Mouse (Mus musculus): ENCODE results near the gene Fate1.
"Not testable (repeated sequence)": the region's sequence is repeated elsewhere in the genome, so short reads cannot be mapped to it uniquely, and the experiment has no call there.

The Fate1 gene

GRCm38 (mm10) chrX:71972686-71973085, at the start of gene Fate1:
TSS of gene Fate1 (plus strand) at chrX:71972986.
- no peak for DNase-seq (ENCODE audit: low read depth)

- DNase-seq (ENCODE audit: low read depth): peak; percentile 55
These were observed 26.2 kb upstream of the Fate1 start for GRCm38 (mm10) chrX:71946631-71947030.

DNA sequence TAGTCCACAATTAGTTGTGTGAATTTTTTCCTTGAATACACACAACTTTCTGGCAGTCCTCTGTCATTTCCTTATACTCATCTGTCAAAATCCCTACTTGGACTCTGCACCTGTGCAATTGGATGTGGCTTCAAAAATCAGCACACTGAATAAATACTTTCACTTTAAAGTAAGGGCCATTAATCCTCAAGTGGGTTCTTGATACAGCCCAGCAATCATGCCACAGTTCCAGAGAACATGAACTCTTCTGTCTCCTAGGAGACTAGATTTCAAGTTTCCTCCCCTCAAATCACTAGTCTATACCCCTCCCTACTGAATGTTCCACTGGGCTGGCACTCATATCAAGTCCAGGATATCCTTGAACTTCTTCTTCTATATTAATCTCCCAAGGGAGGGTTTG, 14.4 kb upstream of the Fate1 start:
- DNase-seq (ENCODE audit: low read depth): no peak

DNA sequence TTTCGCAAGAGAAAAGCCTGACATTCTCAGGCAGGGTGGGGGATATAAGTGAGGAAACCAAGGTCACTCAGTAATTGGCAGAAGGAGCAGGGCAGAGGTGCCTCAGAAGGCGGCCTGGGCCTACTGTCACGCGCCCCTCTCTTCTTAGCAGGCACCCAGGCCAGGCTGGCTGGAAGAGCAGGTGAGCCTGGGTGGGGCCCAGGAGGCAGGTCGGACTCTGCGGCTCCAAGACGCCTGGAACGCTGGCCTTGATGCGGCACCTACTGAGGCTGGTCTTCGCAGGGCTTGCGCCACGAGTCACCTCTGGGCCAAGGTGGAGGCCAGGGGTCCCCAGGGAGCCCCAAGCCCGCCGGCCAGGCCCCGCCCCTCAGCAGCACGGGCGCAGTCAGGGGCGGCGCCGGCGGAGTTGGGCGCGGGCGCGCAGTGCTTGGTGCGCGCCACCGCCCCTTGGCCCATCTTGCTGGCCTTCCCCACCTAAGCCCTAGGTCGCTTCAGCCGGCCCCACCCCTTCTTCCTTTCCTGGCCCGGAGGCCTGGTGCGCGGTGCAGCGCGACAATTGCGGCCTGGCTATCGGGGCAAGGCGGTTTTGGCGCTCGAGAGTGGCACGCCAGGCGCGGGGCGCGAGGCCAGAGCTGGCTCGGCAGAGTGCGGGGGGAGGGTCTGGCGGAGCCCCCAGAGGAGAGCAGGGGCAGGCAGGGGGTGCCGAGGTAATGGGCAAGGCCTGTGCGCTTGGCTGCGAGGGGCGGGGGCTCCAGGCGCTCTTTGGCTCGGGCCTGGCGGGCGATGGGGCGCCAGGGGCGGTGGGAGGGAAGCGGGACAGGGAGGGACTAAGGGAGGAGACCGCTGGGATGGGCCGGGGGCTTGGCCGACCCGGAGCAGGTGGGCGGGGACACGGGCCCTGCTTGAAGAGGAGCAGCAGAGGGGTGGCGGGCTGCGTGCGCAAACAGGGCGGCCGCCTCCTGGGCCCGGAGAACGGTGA, 10.4 kb upstream of the Fate1 start, which contains the start of gene Prrg3:
TSS of gene Prrg3 (plus strand) at position 552 of the 979 bp plus-strand sequence.
- no peak for DNase-seq (ENCODE audit: low read depth)

- DNase-seq (ENCODE audit: low read depth): no peak
These were observed 9.4 kb upstream of the Fate1 start for GRCm38 (mm10) chrX:71963275-71963912.

GRCm38 (mm10) chrX:71968216-71968615, 4.6 kb upstream of the Fate1 start:
- DNase-seq (ENCODE audit: low read depth): no peak

- DNase-seq (ENCODE audit: low read depth): no peak
These were observed 4.0 kb upstream of the Fate1 start for GRCm38 (mm10) chrX:71968816-71969215.

- no peak for DNase-seq (ENCODE audit: low read depth)
These were observed 1.5 kb upstream of the Fate1 start for GRCm38 (mm10) chrX:71971325-71971724.

DNA sequence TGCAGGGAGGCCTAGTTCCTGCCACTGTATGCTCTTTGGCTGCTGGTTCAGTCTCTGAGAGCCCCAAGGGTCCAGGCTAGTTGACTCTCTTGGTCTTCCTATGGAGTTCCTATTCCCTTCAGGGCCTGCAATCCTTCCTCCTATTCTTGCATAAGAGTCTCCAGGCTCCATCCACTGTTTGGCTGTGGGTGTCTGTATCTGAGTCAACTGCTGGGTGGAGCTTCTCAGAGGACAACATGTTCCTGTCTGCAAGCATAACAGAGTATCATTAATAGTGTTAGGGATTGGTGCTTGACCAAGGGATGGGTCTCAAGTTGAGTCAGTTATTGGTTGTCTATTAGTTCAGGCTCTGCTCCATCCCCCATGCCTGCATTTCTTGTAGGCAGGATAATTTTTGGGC, 4.9 kb downstream of the Fate1 start:
- not testable (repeated sequence) for DNase-seq (ENCODE audit: low read depth)

DNA sequence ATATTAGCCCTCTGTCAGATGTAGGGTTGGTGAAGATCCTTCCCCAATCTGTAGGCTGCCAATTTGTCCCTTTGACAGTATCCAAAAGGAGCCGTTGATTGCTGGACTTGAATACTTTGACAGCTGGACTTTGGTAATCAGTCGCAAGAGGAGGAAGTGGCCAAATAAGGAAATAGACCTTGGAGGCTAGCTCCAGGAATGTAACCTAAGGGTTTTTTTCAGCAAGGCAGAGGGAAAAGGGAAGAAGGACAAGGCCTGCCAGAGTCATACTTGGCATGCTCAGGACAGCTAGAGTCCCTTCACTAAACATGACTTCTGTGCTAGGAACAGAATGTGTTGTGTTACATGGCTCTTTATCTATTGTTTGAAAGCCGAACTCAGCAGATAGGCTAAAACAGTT, 7.7 kb downstream of the Fate1 start:
- no peak for DNase-seq (ENCODE audit: low read depth)

- DNase-seq (ENCODE audit: low read depth): no peak
These were observed 8.5 kb downstream of the Fate1 start for GRCm38 (mm10) chrX:71981322-71981721.

- DNase-seq (ENCODE audit: low read depth): no peak
These were observed 10.4 kb downstream of the Fate1 start for GRCm38 (mm10) chrX:71983205-71983604.

DNA sequence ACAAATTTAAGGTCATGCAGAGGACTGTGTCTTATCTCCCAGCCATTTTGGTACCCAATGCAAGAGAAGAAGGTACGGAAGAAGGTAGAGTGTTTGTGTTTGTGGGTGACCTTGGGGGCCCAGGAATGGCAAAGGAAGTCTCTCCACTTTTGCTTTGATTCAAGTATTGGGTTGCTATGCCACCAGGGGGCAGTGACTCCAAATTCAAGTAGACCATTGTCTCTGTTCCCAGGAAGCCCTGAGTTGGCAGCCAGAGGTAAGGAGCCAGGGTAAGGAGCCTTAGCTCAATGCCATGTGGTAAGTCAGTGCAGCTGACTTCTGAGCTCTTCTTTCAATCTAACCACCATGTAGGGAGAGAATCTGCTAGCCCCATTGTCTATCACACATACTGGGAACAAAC, 11.0 kb downstream of the Fate1 start:
- no peak for DNase-seq (ENCODE audit: low read depth)

GRCm38 (mm10) chrX:71991549-71991948, 18.8 kb downstream of the Fate1 start, which contains the start of gene Cnga2:
TSS of gene Cnga2 (plus strand) at chrX:71991849.
- DNase-seq (ENCODE audit: low read depth): no peak

- DNase-seq (ENCODE audit: low read depth): no peak
These were observed 23.2 kb downstream of the Fate1 start for GRCm38 (mm10) chrX:71995972-71996371.

DNA sequence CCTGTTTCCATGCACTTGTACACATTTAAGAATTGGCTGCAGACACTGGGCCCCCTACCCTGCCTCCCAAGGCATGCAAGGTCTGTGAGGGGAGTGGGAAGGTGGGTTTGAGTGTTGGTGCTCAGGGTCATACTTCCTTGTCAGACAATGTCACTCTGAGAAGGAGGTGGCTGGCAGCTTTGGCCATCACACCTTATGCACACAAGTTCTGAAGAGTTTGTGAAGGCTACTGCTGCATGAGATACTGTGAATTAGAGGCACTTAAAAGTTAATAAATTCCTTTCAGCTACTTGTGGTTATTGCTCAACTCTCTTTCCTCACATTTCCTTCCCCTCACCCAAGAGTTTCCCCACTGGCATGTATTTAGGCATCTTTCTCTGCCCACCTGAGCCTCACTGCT, 37.1 kb downstream of the Fate1 start:
- DNase-seq (ENCODE audit: low read depth): no peak

GRCm38 (mm10) chrX:72012236-72012635, 39.5 kb downstream of the Fate1 start:
- DNase-seq (ENCODE audit: low read depth): no peak

- DNase-seq (ENCODE audit: low read depth): no peak
These were observed 40.0 kb downstream of the Fate1 start for GRCm38 (mm10) chrX:72012804-72013203.

- no peak for DNase-seq (ENCODE audit: low read depth)
These were observed 49.5 kb downstream of the Fate1 start for GRCm38 (mm10) chrX:72022241-72022640.

DNA sequence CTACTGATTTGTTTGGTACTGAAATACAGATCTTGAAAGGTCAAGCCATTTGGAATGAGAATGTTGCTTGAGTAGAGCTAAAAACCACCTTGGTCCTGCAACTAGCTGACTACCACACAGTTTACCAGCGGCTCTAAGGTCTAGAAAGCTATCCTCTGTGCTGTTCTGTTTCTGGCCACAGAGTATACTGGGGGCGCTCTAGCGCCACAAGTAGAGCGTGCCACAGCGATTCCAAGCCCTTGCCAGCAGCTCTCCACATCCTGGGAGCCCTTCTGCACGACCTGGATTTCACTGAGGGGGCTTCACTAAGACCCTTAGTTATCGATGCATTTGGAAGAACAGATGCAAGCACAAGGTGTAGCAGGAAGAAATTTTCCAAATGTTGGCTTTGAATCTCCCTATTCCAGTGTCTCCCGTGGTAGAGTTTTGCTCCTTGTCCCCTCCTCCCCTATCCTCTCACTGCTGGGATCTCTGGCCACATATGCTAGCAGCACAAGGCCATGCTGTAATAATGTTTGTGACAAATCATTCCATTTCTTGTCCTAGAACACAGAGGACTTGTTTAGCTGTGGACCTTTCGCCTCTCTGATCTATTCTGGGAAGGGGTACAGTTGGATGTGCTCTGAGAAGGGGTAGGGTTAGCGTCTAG, 50.1 kb downstream of the Fate1 start:
- no peak for DNase-seq (ENCODE audit: low read depth)

DNA sequence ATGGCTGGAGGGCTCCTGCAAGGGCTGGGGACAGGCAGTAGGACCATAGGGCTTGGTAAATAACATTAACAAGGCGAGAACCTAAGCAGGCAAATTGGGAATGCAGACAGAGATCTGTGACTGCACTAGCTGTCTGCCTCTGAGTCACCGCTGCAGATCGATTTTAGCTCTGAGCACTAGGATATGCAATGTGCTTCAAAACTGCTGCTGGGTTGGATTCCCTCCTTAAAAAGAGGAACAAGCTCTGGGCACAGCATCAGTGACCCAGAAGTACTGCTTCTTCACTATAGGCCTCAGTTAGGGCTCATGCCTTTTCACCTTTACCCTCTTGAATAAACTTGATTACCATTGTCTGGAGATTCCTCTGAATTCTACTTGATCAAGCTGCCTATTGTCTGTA, 50.8 kb downstream of the Fate1 start:
- no peak for DNase-seq (ENCODE audit: low read depth)

Data from induced T-regulatory cell, adult 2 months (primary cell).